Mouse (Mus musculus): ENCODE measurements around the gene Tanc1. TPM values are rescaled to one million over a fixed set of nuclear protein-coding genes. Genes with fewer than 3 reads are reported as not detected.

The Tanc1 gene
- total RNA-seq, 2 experiments from 2014 or later: 12.5 to 13.1 TPM

- no peak for DNase-seq (ENCODE audit: extremely low spot score in 1 of 2, low spot score in 2 of 2)
- intact Hi-C loops (cut with DNase I): no loop called here
Observed at GRCm38 (mm10) chr2:59881404-59881803, 269.6 kb downstream of the Tanc1 start.

DNA sequence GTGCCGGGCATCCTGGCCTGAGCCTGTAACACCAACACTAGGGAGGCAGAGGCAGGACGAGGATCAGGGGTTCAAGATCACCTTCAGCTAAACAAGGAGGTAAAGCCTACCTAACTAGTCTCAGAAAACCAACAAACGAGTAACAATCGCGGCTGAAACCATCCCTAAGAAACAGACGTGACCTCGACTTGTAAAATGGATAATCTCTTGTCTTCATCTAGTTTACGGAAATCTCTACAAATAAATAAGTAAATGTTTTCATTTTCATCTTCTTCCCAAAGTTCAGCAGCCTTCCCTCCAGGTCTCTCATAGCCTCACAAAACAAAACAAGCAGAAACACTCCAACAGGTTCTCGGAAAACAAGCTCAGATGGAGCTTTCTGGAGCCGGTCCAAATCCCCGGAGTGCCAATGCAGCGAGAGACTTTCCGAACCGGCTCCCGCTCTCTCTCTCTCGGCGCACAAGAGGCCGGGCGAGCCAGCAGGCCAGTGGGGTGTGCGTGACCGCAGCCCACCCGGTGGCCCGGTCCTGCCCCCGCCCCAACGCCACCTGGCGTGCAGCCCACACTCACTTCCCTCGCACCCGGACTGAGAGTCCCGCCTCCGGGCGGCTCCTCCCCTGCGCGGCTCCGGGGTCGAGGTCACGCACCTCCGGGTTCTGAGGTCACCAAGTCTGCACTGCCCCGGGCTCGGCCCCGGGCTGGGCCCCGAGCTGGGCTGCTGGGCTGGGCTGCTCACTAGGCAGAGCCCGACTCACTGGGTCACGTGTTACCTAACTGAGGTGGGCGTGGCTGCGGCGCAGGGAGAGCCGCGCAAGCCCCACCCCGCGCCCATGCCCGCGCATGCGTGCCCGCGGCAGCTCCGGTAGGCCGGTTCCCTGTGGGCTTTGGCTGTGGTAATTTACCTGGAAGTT is 270.2 kb downstream of the Tanc1 start, which contains the start of gene Wdsub1:
Gene Wdsub1, minus strand, starts transcription at position 761 of the 911 bp plus-strand sequence.
- peak; percentile 83 to 97 for DNase-seq (ENCODE audit: extremely low spot score in 1 of 2, low spot score in 2 of 2)
- intact Hi-C loops (cut with DNase I): no loop called here

DNA sequence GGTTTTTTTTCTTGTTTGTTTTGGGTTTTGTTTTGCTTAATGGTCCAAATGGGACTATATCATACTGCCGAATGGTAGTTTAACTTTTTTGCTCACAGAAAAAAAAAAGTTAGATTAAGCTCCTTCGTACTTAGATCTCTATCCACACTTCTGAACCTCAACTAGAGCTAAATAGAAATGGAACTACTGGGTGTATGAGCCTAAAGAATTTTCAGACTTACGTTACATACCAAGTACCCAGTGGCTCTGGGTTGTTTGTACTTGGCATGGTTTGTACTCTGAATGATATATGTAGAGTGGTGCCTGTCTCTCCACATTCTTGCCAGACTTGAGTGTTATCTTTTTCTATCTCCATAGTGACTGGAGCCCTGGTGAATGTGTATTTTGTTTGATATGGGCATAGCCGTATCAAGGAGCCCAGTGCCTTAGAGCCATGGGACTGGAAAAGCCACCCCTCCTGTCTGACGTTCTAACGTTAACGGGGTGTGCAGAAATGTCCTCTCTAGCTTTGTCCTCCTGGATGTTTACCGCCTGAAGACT is 271.0 kb downstream of the Tanc1 start:
- intact Hi-C loops (cut with DNase I): no loop called here
- DNase-seq (ENCODE audit: extremely low spot score in 1 of 2, low spot score in 2 of 2): no peak

DNA sequence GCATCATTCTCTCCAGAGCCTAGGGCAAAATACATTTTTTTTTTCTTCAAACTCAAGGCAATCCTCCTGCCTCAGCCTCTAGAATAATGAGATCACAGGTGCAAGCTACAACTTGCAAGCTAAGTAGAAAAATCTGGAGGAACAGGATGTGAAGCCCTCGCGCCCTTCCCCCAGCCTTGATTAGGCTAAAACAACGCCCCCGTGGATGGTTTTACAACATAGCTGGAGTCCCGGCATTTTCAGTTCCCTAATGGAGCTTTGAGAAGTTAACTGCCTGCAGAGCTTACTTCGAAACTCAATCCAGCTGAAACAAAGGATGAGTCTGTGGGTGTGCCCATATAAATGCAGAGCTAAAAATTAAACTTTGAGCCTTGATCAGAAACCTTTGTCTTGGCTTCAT is 277.9 kb downstream of the Tanc1 start:
- intact Hi-C loops (cut with DNase I): no loop called here
- DNase-seq (ENCODE audit: extremely low spot score in 1 of 2, low spot score in 2 of 2): no peak

Other genes starting within 250 kb of the Tanc1 start
- gene Dapl1, start 127.4 kb upstream of the Tanc1 start, total RNA-seq (2021): 1 to 10 TPM; 1.8 to 2.0 TPM

Data from left cerebral cortex, postnatal 10 days (tissue).